Mouse (Mus musculus) liver, embryonic 12.5 days (tissue): ENCODE results near the gene Tmco4. TPM values are rescaled to one million over a fixed set of nuclear protein-coding genes. Genes with fewer than 3 reads are reported as not detected.

Experiments used
- ATAC-seq: fragments of 200-750 bp; cut with Nextera tagmentation; 2 replicates; pipeline ENCODE4 v1.8.0; 2017; ENCODE audit warnings: moderate number of reproducible peaks, mild to moderate bottlenecking, moderate library complexity
- H3K27ac ChIP-seq: fragments of 300-500 bp; sonication (generic); 2 replicates; pipeline ENCODE4 v1.5.1; 2016; ENCODE audit warnings: mild to moderate bottlenecking
- H3K27me3 ChIP-seq: fragments of 300-500 bp; sonication (generic); replicated peaks from 2 replicates; pipeline ENCODE4 v1.6.1; 2016; ENCODE audit warnings: mild to moderate bottlenecking, moderate library complexity
- H3K36me3 ChIP-seq: fragments of 300-500 bp; sonication (generic); 2 replicates; pipeline ENCODE4 v1.6.1; 2016; ENCODE audit warnings: mild to moderate bottlenecking, moderate library complexity
- H3K4me1 ChIP-seq: fragments of 300-500 bp; sonication (generic); 2 replicates; pipeline ENCODE4 v1.6.1; 2016
- H3K4me2 ChIP-seq: fragments of 300-500 bp; sonication (generic); 2 replicates; pipeline ENCODE4 v1.6.1; 2016; ENCODE audit warnings: mild to moderate bottlenecking, moderate library complexity
- H3K4me3 ChIP-seq: fragments of 300-500 bp; sonication (generic); 2 replicates; pipeline ENCODE4 v1.5.1; 2016; ENCODE audit warnings: mild to moderate bottlenecking, moderate library complexity
- H3K9ac ChIP-seq: fragments of 300-500 bp; sonication (generic); 2 replicates; pipeline ENCODE4 v1.6.1; 2016; ENCODE audit warnings: mild to moderate bottlenecking, moderate library complexity
- H3K9me3 ChIP-seq: fragments of 300-500 bp; sonication (generic); replicated peaks from 2 replicates; pipeline ENCODE4 v1.6.1; 2016; ENCODE audit warnings: mild to moderate bottlenecking, moderate library complexity
- WGBS: fragments of 180-500 bp; shearing (Covaris S2); methylation state at CpG from one replicate; pipeline ENCODE4 v1.1.7; 2016; ENCODE audit not compliant: insufficient replicate concordance; 5-methylcytosine and 5-hydroxymethylcytosine counted together
- polyA plus RNA-seq: library from polyadenylated mRNA; unstranded; fragments of >200 nt; fragmentation: Nextera tagmentation; extraction: Ambion mirVana; gene quantifications from 2 replicates; pipeline ENCODE4 v1.2.1, GENCODE M21; 2016

The Tmco4 gene
- polyA plus RNA-seq, 1 experiment from 2014 or later = 2.5 TPM

DNA sequence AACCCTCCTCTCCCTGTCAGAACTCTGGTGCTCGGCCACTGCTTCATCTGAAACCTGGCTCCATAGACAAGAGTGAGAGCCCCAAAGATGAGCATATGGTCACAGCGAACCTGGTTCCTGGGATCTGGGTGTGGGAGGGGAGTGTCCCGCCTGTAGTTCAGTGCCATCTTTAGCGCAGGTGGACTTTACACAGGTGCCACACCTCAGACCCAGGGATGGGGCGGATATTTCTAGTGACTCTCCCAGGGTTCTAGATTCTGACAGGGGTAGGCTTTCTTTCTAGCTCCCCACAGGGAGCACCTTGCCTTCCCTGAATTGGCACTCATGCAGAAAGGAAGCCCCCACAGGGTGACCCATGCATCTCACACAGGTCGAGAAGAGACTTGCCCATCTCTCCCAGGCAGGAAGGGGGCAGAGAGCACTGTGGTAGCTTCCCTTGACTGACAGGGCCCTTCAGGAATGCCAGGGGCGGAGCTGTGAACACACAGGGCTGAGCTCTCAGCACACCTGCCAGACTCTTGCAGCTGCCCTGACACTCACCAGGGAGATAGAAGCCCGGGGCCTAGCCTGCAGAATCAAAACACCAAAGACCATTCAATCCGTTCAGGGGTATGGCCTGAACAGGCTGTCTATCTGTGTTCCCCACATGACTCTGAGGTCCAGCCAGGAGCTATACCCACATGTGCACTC, 116.4 kb downstream of the Tmco4 start:
- Histone ChIP-seq H3K27me3 (peaks cover 97% of the 10 kb centered on the region), H3K4me2 (no peak overlapping the region), H3K4me3 (no peak overlapping the region), H3K9me3 (no peaks in the 10 kb centered on the region), H3K27ac (no peak overlapping the region), H3K9ac (no peak overlapping the region), H3K36me3 (no peaks in the 10 kb centered on the region), H3K4me1 (no peaks in the 10 kb centered on the region)
- 42% methylated on average over 9 of the region's 9 CpGs for WGBS
- ATAC-seq = no peak

DNA sequence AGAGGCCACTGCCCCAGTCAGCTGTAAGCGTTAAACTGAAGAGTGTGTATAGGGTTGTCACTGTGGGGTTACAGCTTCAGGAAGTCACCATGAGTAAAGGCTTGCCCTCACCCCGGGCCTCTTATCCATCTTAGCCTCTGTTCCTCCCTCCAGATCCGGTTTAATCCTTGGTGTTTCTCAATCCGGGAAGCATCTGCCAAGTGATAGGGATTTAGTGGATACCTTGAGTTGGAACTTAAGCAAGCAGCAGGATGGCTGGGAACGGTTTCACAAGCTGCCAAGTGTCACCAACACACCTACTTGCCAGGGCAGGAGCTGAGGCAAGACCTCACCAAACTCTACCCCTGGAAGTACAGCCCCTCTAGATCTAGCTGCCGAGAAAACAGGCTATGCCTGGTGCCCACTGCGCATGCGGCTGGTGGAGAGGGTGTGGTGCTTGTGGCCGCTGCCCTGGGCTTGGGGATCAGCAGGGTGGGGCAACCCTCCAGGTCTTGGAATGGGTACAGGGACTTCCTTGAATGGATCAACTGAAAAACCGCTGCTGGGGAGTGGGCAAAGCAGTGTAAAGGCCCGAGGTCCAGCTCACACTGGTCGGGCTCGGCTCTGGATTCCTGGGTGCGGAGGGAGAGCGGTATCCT, 117.7 kb downstream of the Tmco4 start:
- peaks cover 97% of the 10 kb centered on the region for H3K27me3 ChIP-seq

DNA sequence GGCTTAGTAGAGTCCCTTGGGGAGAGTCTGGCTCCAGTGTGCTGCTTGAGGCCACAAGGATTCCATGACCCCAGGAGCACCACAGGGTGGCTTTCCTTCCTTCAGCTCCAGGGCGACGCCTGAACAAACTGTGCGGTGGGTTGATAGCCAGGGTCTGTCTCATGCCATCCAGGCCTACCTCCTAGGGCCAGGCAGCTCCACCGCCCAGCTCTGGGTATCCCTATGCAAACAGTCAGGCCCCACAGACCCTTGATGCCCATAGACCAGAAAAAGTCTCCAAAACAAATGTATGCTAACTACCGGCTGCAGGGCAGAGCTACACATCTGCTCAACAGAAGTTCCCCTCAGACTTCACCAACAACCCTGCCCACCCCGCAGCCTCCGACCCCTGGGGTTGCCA, 118.4 kb downstream of the Tmco4 start:
- H3K36me3 ChIP-seq = no peaks in the 10 kb centered on the region
- no peak overlapping the region for H3K4me2 ChIP-seq
- H3K9me3 ChIP-seq = peaks cover 7% of the 10 kb centered on the region; the same call in 1 of the 2 replicates
- no peak overlapping the region for H3K4me3 ChIP-seq
- H3K9ac ChIP-seq = no peak overlapping the region
- WGBS = 43% methylated on average over 7 of the region's 7 CpGs
- no peak for ATAC-seq
- H3K4me1 ChIP-seq = no peaks in the 10 kb centered on the region
- H3K27ac ChIP-seq = no peak overlapping the region
- peaks cover 98% of the 10 kb centered on the region for H3K27me3 ChIP-seq

More for the DNA sequence above, 117.7 kb downstream of the Tmco4 start:
- Histone ChIP-seq H3K4me2 (no peak overlapping the region), H3K4me1 (no peaks in the 10 kb centered on the region), H3K27ac (no peak overlapping the region), H3K9ac (no peak overlapping the region), H3K4me3 (no peak overlapping the region), H3K9me3 (peaks cover 7% of the 10 kb centered on the region; the same call in 1 of the 2 replicates), H3K36me3 (no peaks in the 10 kb centered on the region)
- 44% methylated on average over 15 of the region's 15 CpGs for WGBS
- no peak for ATAC-seq

DNA sequence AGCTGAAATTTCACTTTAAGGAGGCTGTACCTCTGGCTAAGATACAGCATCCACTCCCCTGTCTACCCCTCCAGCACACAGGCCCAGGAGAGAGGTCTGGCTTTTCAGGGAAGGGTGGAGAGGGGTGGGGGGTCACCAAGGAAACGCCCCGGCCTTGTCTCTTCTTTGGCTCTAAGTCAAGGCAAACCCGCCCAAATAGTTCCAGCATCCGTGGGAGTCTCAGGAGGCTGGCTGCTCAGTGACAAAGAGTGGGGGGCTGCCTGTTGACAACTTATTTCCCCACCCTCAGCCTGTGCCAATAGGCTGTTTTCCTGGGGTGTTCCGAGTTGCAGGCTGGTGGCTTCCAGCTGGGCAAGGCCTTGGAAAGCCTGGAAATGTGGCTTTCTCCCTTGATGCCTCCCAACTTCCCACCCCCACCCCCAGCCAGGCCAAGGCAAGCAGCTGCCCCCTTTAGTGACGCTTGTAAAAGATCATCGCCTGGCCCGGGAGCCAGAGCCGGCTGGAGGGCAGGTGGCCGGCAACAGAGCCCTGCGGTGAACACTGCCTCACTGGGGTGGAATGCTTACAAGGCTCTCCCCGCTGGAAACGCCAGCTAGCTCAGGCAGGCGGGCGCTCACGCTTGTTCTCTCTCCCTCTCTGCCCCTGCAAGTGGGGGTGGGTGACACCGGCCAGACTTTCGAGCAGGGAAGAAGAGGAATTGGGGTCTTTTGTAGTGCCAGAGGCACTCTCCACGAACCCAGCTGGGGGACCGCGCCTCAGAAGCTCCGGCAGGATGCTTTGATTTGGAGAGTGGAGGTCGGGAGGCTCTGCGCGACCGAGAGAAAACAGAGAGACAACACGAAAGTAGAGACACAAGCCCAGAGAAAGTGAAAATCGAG, 119.0 kb downstream of the Tmco4 start:
- peaks cover 7% of the 10 kb centered on the region; the same call in 1 of the 2 replicates for H3K9me3 ChIP-seq
- 10% methylated on average over 28 of the region's 28 CpGs for WGBS
- no peak overlapping the region for H3K27ac ChIP-seq
- H3K9ac ChIP-seq = no peak overlapping the region
- ATAC-seq = no peak
- peak overlapping the region; percentile 69 for H3K4me2 ChIP-seq
- no peaks in the 10 kb centered on the region for H3K36me3 ChIP-seq
- peaks cover 98% of the 10 kb centered on the region for H3K27me3 ChIP-seq
- H3K4me1 ChIP-seq = no peaks in the 10 kb centered on the region
- peak overlapping the region; percentile 51 for H3K4me3 ChIP-seq

DNA sequence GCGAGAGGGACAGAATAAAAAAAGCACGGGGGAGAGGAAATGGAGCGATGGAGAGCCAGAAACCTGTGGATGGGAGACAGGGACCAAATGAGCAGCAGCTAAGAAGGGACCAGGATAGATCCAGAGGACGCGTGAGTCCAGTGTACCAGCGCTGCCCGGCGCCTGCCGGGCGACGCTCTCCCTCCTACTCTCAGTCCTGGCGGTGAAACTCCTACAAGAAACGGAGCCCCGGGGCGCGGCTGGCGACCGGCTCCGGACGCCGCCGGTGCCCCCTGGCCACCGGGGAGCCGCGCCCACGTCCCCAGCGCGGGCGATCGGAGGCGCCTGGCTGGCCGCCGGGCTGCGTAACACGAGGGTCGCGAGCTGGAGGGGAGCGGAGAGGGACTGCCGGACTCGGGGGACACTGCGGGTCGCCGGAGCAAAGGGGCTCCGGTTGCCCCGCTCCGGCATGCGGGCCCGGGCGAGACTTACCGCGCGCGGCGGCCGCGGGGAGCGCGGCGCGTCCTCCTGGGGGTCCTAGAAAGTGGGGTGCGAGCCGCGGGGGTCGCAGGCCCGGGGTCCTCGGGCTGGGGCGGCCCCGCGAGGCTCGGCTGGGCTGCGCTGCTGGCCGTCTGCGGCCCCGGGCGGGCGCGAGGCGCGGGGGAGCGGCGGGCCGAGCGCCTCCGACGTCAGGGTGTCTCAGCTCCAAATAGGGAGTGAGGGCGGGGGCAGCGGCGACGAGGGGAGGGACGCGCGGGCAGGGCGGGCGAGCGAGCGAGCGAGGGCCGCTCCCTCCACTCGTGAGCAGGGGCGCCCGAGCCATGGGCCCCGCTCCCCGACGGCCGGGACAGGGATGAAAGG, 119.9 kb downstream of the Tmco4 start, which contains the start of gene Nbl1:
Gene Nbl1 (minus strand): TSS at position 638 of the 840 bp plus-strand sequence.
- H3K36me3 ChIP-seq = no peaks in the 10 kb centered on the region
- peak within 1 kb of the TSS; percentile 51 for H3K4me3 ChIP-seq
- H3K9me3 ChIP-seq = peaks cover 7% of the 10 kb centered on the region; the same call in 1 of the 2 replicates
- no peaks in the 10 kb centered on the region for H3K4me1 ChIP-seq
- WGBS = 2% methylated on average over 82 of the region's 105 CpGs
- H3K4me2 ChIP-seq = peak within 1 kb of the TSS; percentile 69
- no peak within 1 kb of the TSS for H3K27ac ChIP-seq
- peaks cover 95% of the 10 kb centered on the region for H3K27me3 ChIP-seq
- peak within 1 kb of the TSS; percentile 41; the same call in 1 of the 2 replicates for H3K9ac ChIP-seq
- ATAC-seq = no peak

DNA sequence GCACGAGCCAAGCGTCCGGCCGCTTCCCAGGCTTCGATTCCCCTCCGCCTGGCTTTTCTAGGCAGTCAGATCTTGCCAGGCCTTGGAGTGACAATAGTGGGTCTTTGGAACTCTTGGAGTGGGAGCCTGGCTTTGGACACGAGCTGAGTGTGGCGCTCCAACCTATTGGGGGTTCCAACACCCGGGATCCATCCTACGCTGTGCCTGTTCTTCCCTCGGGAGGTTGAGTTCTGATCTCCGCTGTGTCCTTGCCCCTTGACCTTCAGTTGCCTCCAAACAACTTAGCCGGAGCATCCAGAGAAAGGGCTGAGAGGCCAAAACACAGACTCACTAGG, 120.5 kb downstream of the Tmco4 start:
- H3K4me3 ChIP-seq = peak overlapping the region; percentile 51
- no peak overlapping the region for H3K27ac ChIP-seq
- H3K9me3 ChIP-seq = peaks cover 7% of the 10 kb centered on the region; the same call in 1 of the 2 replicates
- no peaks in the 10 kb centered on the region for H3K36me3 ChIP-seq
- peak overlapping the region; percentile 69 for H3K4me2 ChIP-seq
- no peak overlapping the region for H3K9ac ChIP-seq
- H3K4me1 ChIP-seq = no peaks in the 10 kb centered on the region
- peaks cover 89% of the 10 kb centered on the region for H3K27me3 ChIP-seq
- 33% methylated on average over 13 of the region's 13 CpGs for WGBS
- no peak for ATAC-seq

DNA sequence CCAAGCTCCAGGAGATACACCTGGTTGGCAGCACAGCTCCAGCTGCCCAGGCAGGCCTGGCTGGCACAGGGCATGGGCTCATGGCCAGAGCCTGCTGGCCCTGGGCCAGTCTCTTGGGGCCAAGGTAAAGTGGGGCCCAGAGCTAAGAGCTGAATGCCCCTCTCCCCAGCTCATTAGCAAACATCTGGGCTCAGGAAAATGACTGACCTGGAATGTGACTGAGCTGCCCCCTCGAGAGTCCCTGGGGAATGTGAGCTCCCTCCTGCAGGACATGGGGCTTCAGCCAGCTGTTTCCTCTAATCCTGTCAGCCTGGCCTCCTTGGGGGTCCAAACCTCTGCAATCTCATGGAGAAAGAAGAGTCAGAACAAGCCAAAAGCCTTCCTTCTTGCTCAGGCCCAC, 122.7 kb downstream of the Tmco4 start:
- no peaks in the 10 kb centered on the region for H3K36me3 ChIP-seq
- H3K9me3 ChIP-seq = peaks cover 7% of the 10 kb centered on the region; the same call in 1 of the 2 replicates
- H3K4me3 ChIP-seq = no peak overlapping the region
- H3K9ac ChIP-seq = no peak overlapping the region
- H3K27me3 ChIP-seq = peaks cover 66% of the 10 kb centered on the region
- no peak overlapping the region for H3K4me2 ChIP-seq
- no peaks in the 10 kb centered on the region for H3K4me1 ChIP-seq
- 45% methylated on average over 1 of the region's 1 CpGs for WGBS
- H3K27ac ChIP-seq = no peak overlapping the region
- ATAC-seq = no peak

DNA sequence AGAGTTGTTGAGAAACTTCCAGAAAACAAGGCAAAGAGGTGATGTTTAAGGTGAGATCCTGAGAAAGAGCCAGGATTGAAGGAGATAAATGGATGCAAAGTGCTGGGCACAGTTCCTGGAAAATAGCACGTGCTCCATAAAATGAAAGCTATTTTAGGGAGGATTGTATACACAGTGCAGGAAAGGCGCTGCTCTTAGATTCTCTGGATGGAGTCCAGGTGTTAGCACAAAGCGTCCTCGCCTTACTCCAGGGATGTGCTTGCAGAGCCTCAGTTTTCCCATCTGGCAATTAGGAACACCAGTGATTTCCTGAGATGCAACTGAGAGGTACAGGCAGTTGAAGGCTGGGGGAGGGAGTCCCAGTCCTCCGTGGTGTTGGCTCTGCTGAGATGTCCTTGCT, 123.5 kb downstream of the Tmco4 start:
- 69% methylated on average over 5 of the region's 5 CpGs for whole genome bisulfite sequencing
- peaks cover 58% of the 10 kb centered on the region for H3K27me3 ChIP-seq
- no peak overlapping the region for H3K27ac ChIP-seq
- no peaks in the 10 kb centered on the region for H3K4me1 ChIP-seq
- ATAC-seq = no peak
- H3K9ac ChIP-seq = no peak overlapping the region
- peaks cover 7% of the 10 kb centered on the region; the same call in 1 of the 2 replicates for H3K9me3 ChIP-seq
- H3K36me3 ChIP-seq = peaks cover 8% of the 10 kb centered on the region; the same call in 1 of the 2 replicates
- no peak overlapping the region for H3K4me2 ChIP-seq
- no peak overlapping the region for H3K4me3 ChIP-seq

DNA sequence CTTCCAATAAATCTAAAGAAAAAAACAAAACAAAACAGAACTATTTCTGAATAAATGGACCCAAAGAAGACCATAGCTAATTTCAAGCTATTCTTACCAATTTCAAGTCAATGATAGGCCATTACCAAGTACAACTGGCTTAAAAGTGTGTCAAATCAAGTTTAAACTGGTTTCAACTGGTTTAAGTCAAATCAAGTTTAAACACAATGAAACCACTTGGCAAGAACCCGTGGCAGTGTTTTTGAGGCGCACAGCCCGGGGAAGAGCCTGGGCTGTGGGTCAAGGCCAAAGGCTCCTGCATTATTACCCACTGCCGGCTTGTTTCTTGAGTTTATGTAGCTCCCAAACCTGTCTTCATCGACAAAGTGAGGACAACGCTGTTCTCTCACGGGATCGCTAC, 127.6 kb downstream of the Tmco4 start:
- ATAC-seq = no peak
- 85% methylated on average over 8 of the region's 8 CpGs for WGBS
- H3K9ac ChIP-seq = no peak overlapping the region
- no peaks in the 10 kb centered on the region for H3K9me3 ChIP-seq
- peaks cover 17% of the 10 kb centered on the region for H3K27me3 ChIP-seq
- no peak overlapping the region for H3K4me3 ChIP-seq
- no peak overlapping the region for H3K4me2 ChIP-seq
- no peaks in the 10 kb centered on the region for H3K4me1 ChIP-seq
- H3K27ac ChIP-seq = no peak overlapping the region
- peaks cover 49% of the 10 kb centered on the region for H3K36me3 ChIP-seq

DNA sequence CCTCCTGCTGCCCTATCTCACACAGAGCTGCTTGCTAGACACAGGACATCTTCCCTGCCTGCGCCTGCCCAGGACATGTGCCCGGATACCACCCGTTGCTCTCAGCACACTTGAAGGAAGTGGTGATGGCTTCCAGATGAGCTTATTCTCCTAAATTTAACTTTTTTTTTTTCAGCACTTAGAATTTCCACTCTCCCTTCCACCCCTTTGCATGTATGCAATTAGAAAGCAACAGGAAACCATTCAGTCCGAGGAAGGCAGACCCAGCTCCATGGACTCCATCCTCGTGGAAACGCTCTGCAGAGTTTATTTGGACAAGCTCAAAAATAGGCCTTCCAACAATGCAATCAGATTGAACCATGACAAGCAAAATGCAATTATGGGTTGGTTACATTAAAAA, 128.9 kb downstream of the Tmco4 start:
- Histone ChIP-seq H3K9ac (no peak overlapping the region), H3K9me3 (no peaks in the 10 kb centered on the region), H3K4me2 (no peak overlapping the region), H3K4me1 (no peaks in the 10 kb centered on the region), H3K27ac (no peak overlapping the region), H3K36me3 (peaks cover 53% of the 10 kb centered on the region), H3K4me3 (no peak overlapping the region), H3K27me3 (peaks cover 7% of the 10 kb centered on the region; the same call in 1 of the 2 replicates)
- WGBS = 78% methylated on average over 6 of the region's 6 CpGs
- no peak for ATAC-seq

DNA sequence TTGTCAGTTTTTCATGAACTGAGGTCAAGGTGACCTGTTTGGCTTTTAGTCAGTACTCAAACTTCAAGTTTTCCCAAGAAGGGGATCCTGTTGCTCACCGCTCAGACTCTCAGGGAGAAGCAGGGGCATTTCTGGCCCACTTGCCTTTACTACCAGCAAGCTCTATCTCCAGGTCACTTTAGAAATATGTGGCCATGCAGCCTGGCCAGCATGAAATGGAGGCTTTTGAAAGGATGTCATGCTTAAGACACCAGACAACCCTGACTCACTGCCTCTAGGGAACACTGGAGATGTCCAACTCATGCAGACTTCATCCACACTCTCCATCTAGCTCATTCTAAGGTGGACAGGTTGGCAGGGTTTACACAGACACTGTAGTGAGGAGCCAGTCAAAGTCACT, 132.8 kb downstream of the Tmco4 start:
- 88% methylated on average over 1 of the region's 1 CpGs for WGBS
- no peak overlapping the region for H3K9ac ChIP-seq

More for the DNA sequence above, 132.8 kb downstream of the Tmco4 start:
- H3K36me3 ChIP-seq = peaks cover 64% of the 10 kb centered on the region
- no peak overlapping the region for H3K4me2 ChIP-seq
- ATAC-seq = no peak
- H3K27ac ChIP-seq = no peak overlapping the region
- H3K4me3 ChIP-seq = no peak overlapping the region
- no peaks in the 10 kb centered on the region for H3K27me3 ChIP-seq
- peaks cover 13% of the 10 kb centered on the region for H3K4me1 ChIP-seq
- no peaks in the 10 kb centered on the region for H3K9me3 ChIP-seq
